Mouse (Mus musculus) MEL (cell line): ENCODE measurements around the gene Zfp777. TPM values are rescaled to one million over a fixed set of nuclear protein-coding genes. Genes with fewer than 3 reads are reported as not detected.

Experiments used
- DNase-seq: peaks from one replicate; pipeline ENCODE4 v3.0.0; 2011; ENCODE audit warnings: low read depth, low spot score
- H3K27ac ChIP-seq: 2 replicates; pipeline ENCODE4 v1.5.1; 2012; ENCODE audit warnings: low read depth, mild to moderate bottlenecking, control low read depth, low read length, moderate library complexity; ENCODE audit not compliant: control insufficient read depth
- H3K27me3 ChIP-seq, 2 experiments: fragments of 150-350 bp in 1 of 2; sonication (generic) in 1 of 2; 2 replicates each; pipeline ENCODE4 v1.6.1; 2012; ENCODE audit warnings: low read length in 2 of 2, mild to moderate bottlenecking in 2 of 2, improper control_type of control experiment in 1 of 2, moderate library complexity in 1 of 2; ENCODE audit not compliant: insufficient read depth in 2 of 2, control insufficient read depth in 1 of 2
- H3K36me3 ChIP-seq, 2 experiments: 2 replicates each; pipeline ENCODE4 v1.6.1; 2012 to 2014; ENCODE audit warnings: low read length in 2 of 2, improper control_type of control experiment in 1 of 2, inconsistent platforms in 1 of 2, mild to moderate bottlenecking in 1 of 2; ENCODE audit not compliant: insufficient read depth in 2 of 2, control insufficient read depth in 1 of 2
- H3K4me1 ChIP-seq, 2 experiments: fragments of 150-350 bp in 1 of 2; sonication (generic) in 1 of 2; 2 replicates each; pipeline ENCODE4 v1.6.1; 2012; ENCODE audit warnings: low read length in 2 of 2, improper control_type of control experiment in 1 of 2, mild to moderate bottlenecking in 1 of 2; ENCODE audit not compliant: insufficient read depth in 2 of 2, control insufficient read depth in 1 of 2
- H3K4me3 ChIP-seq, 2 experiments: fragments of 150-350 bp in 1 of 2; sonication (generic) in 1 of 2; 2 replicates each; pipeline ENCODE4 v1.5.1; 2012; ENCODE audit warnings: low read depth in 2 of 2, low read length in 2 of 2, mild to moderate bottlenecking in 2 of 2, moderate library complexity in 2 of 2, control low read depth in 1 of 2, improper control_type of control experiment in 1 of 2; ENCODE audit not compliant: control insufficient read depth in 1 of 2, insufficient read depth in 1 of 2
- H3K79me2 ChIP-seq: 2 replicates; pipeline ENCODE4 v1.6.1; 2012; ENCODE audit warnings: mild to moderate bottlenecking, low read length, moderate library complexity; ENCODE audit not compliant: control insufficient read depth, poor library complexity, insufficient read depth
- H3K9ac ChIP-seq: 2 replicates; pipeline ENCODE4 v1.6.1; 2012; ENCODE audit warnings: low read depth, mild to moderate bottlenecking, control low read depth, low read length, moderate library complexity; ENCODE audit not compliant: control insufficient read depth, poor library complexity, severe bottlenecking
- H3K9me3 ChIP-seq: fragments of 150-350 bp; sonication (generic); replicated peaks from 2 replicates; pipeline ENCODE4 v1.6.1; 2012; ENCODE audit warnings: mild to moderate bottlenecking, low read length, improper control_type of control experiment, moderate library complexity; ENCODE audit not compliant: insufficient read depth
- BHLHE40 ChIP-seq: IDR thresholded peaks from 2 replicates; pipeline ENCODE4 v1.6.1; 2012; ENCODE audit warnings: low read depth, mild to moderate bottlenecking, inconsistent platforms, low read length, improper control_type of control experiment, borderline replicate concordance
- CHD1 ChIP-seq: IDR thresholded peaks from 2 replicates; pipeline ENCODE4 v1.6.1; 2012; ENCODE audit warnings: low read depth, mild to moderate bottlenecking, inconsistent platforms, low read length, improper control_type of control experiment
- CHD2 ChIP-seq: IDR thresholded peaks from 2 replicates; pipeline ENCODE4 v1.6.1; 2011; ENCODE audit warnings: low read length, improper control_type of control experiment
- E2F4 ChIP-seq: IDR thresholded peaks from 2 replicates; pipeline ENCODE4 v1.6.1; 2011; ENCODE audit warnings: low read depth, low read length, improper control_type of control experiment, borderline replicate concordance
- ELF1 ChIP-seq: IDR thresholded peaks from 2 replicates; pipeline ENCODE4 v1.6.1; 2014; ENCODE audit warnings: low read depth, mild to moderate bottlenecking, inconsistent platforms, low read length, improper control_type of control experiment, moderate library complexity
- EP300 ChIP-seq, 2 experiments: IDR thresholded peaks; 2 replicates each; pipeline ENCODE4 v1.6.1; 2011; ENCODE audit warnings: improper control_type of control experiment in 2 of 2, low read length in 2 of 2, low read depth in 1 of 2, mild to moderate bottlenecking in 1 of 2
- ETS1 ChIP-seq: IDR thresholded peaks from 2 replicates; pipeline ENCODE4 v1.6.1; 2012; ENCODE audit warnings: low read depth, mild to moderate bottlenecking, inconsistent platforms, low read length, improper control_type of control experiment, moderate library complexity
- GABPA ChIP-seq: IDR thresholded peaks from 2 replicates; pipeline ENCODE4 v1.6.1; 2012; ENCODE audit warnings: low read depth, mild to moderate bottlenecking, inconsistent platforms, low read length, improper control_type of control experiment, moderate library complexity
- HCFC1 ChIP-seq: IDR thresholded peaks from 2 replicates; pipeline ENCODE4 v1.6.1; 2012; ENCODE audit warnings: low read depth, mild to moderate bottlenecking, inconsistent platforms, low read length, improper control_type of control experiment, moderate library complexity
- KAT2A ChIP-seq: conservative IDR thresholded peaks from 2 replicates; pipeline ENCODE4 v1.6.1; 2012; ENCODE audit warnings: low read depth, low read length, improper control_type of control experiment, inconsistent platforms
- MAFK ChIP-seq: IDR thresholded peaks from 2 replicates; pipeline ENCODE4 v1.6.1; 2011; ENCODE audit warnings: low read depth, mild to moderate bottlenecking, low read length, improper control_type of control experiment, borderline replicate concordance
- MAX ChIP-seq: IDR thresholded peaks from 2 replicates; pipeline ENCODE4 v1.6.1; 2011; ENCODE audit warnings: low read length, improper control_type of control experiment
- MAZ ChIP-seq: IDR thresholded peaks from 2 replicates; pipeline ENCODE4 v1.6.1; 2012; ENCODE audit warnings: low read depth, mild to moderate bottlenecking, inconsistent platforms, low read length, improper control_type of control experiment
- MEF2A ChIP-seq: IDR thresholded peaks from 2 replicates; pipeline ENCODE4 v1.6.1; 2014; ENCODE audit warnings: low read depth, mild to moderate bottlenecking, inconsistent platforms, low read length, improper control_type of control experiment; ENCODE audit not compliant: poor library complexity, insufficient replicate concordance, severe bottlenecking; ENCODE audit errors: extremely low read depth
- MYB ChIP-seq: IDR thresholded peaks from 2 replicates; pipeline ENCODE4 v1.6.1; 2011; ENCODE audit warnings: mild to moderate bottlenecking, low read depth, low read length, improper control_type of control experiment
- MYC ChIP-seq: IDR thresholded peaks from 2 replicates; pipeline ENCODE4 v1.6.1; 2011; ENCODE audit warnings: low read depth, mild to moderate bottlenecking, low read length, improper control_type of control experiment, moderate library complexity
- NRF1 ChIP-seq: IDR thresholded peaks from 2 replicates; pipeline ENCODE4 v1.6.1; 2014; ENCODE audit warnings: low read depth, mild to moderate bottlenecking, inconsistent platforms, low read length, improper control_type of control experiment, moderate library complexity; ENCODE audit not compliant: poor library complexity, insufficient read depth, severe bottlenecking
- POLR2AphosphoS2 ChIP-seq: IDR thresholded peaks from 2 replicates; pipeline ENCODE4 v1.6.1; 2011; ENCODE audit warnings: low read length, improper control_type of control experiment
- POLR2AphosphoS5 ChIP-seq: IDR thresholded peaks from 2 replicates; pipeline ENCODE4 v1.6.1; 2012; ENCODE audit warnings: low read depth, borderline replicate concordance, mild to moderate bottlenecking, inconsistent platforms, low read length, moderate library complexity, mixed read lengths
- RAD21 ChIP-seq: IDR thresholded peaks from 2 replicates; pipeline ENCODE4 v1.6.1; 2011; ENCODE audit warnings: mild to moderate bottlenecking, low read depth, low read length, improper control_type of control experiment
- RCOR1 ChIP-seq: IDR thresholded peaks from 2 replicates; pipeline ENCODE4 v1.6.1; 2012; ENCODE audit warnings: low read depth, mild to moderate bottlenecking, inconsistent platforms, low read length, improper control_type of control experiment
- SIN3A ChIP-seq: IDR thresholded peaks from 2 replicates; pipeline ENCODE4 v1.6.1; 2012; ENCODE audit warnings: low read length, improper control_type of control experiment, inconsistent platforms
- SMC3 ChIP-seq: IDR thresholded peaks from 2 replicates; pipeline ENCODE4 v1.6.1; 2011; ENCODE audit warnings: low read depth, low read length, improper control_type of control experiment
- TAL1 ChIP-seq: IDR thresholded peaks from 2 replicates; pipeline ENCODE4 v1.6.1; 2012; ENCODE audit warnings: mild to moderate bottlenecking, inconsistent platforms, low read length, moderate library complexity, mixed read lengths
- TBP ChIP-seq: IDR thresholded peaks from 2 replicates; pipeline ENCODE4 v1.8.0; 2011; ENCODE audit warnings: low read depth, low read length, improper control_type of control experiment
- UBTF ChIP-seq: IDR thresholded peaks from 2 replicates; pipeline ENCODE4 v1.6.1; 2012; ENCODE audit warnings: low read depth, mild to moderate bottlenecking, inconsistent platforms, low read length, improper control_type of control experiment, moderate library complexity, borderline replicate concordance; ENCODE audit not compliant: insufficient read depth
- USF1 ChIP-seq: IDR thresholded peaks from 2 replicates; pipeline ENCODE4 v1.6.1; 2014; ENCODE audit warnings: low read depth, mild to moderate bottlenecking, inconsistent platforms, low read length, improper control_type of control experiment, moderate library complexity
- ZC3H11A ChIP-seq: IDR thresholded peaks from 2 replicates; pipeline ENCODE4 v1.6.1; 2012; ENCODE audit warnings: low read depth, mild to moderate bottlenecking, inconsistent platforms, low read length, improper control_type of control experiment
- ZKSCAN1 ChIP-seq: IDR thresholded peaks from 2 replicates; pipeline ENCODE4 v1.6.1; 2012; ENCODE audit warnings: low read depth, mild to moderate bottlenecking, inconsistent platforms, low read length, improper control_type of control experiment, moderate library complexity
- ZMIZ1 ChIP-seq: IDR thresholded peaks from 2 replicates; pipeline ENCODE4 v1.6.1; 2012; ENCODE audit warnings: low read depth, mild to moderate bottlenecking, inconsistent platforms, low read length, improper control_type of control experiment, moderate library complexity
- ZNF384 ChIP-seq: IDR thresholded peaks from 2 replicates; pipeline ENCODE4 v1.6.1; 2012; ENCODE audit warnings: low read depth, mild to moderate bottlenecking, inconsistent platforms, low read length, improper control_type of control experiment
- polyA plus RNA-seq, 2 experiments: library from polyadenylated mRNA; stranded (reverse) in 1 of 2; unstranded in 1 of 2; fragments of >175 nt in 1 of 2; fragments of >200 nt in 1 of 2; gene quantifications; 2 replicates each; pipeline versions ENCODE4 v1.2.1 to v1.2.4; 2012; ENCODE audit warnings: low replicate concordance in 2 of 2, low read depth in 1 of 2; ENCODE audit not compliant: insufficient read length in 2 of 2, insufficient read depth in 1 of 2, missing spikeins in 1 of 2
- total RNA-seq: library from RNA; depleted of rRNA; stranded (reverse); fragments of 300-350 nt; gene quantifications from 2 replicates; pipeline ENCODE4 v1.2.3, GENCODE M21; 2012

Gene Zfp777
- total and polyA plus RNA-seq, 3 experiments: 20.4 to 32.4 TPM; not detected in 1

GRCm38 (mm10) chr6:47983936-47984335 lies 64.8 kb downstream of the Zfp777 start:
- Histone ChIP-seq H3K4me1 (no peaks in the 10 kb centered on the region), H3K4me3 (no peak overlapping the region), H3K9ac (no peak overlapping the region), H3K79me2 (no peaks in the 10 kb centered on the region), H3K36me3 (no peaks in the 10 kb centered on the region), H3K27ac (no peak overlapping the region), H3K9me3 (no peaks in the 10 kb centered on the region), H3K27me3 (peaks cover 5 to 12% of the 10 kb centered on the region in 2 experiments)
- TF ChIP-seq TAL1 (no peak), GABPA (no peak), MAZ (no peak), SIN3A (no peak), TBP (no peak), ZMIZ1 (no peak), CHD2 (no peak), MAFK (no peak)
- DNase-seq: no peak

GRCm38 (mm10) chr6:47978897-47979368 lies 69.8 kb downstream of the Zfp777 start:
- Histone ChIP-seq H3K9me3 (no peaks in the 10 kb centered on the region), H3K27me3 (peaks cover 0 to 3% of the 10 kb centered on the region in 2 experiments; a peak in 2 of 4 replicates), H3K9ac (no peak overlapping the region), H3K4me3 (no peak overlapping the region), H3K79me2 (no peaks in the 10 kb centered on the region), H3K4me1 (no peaks in the 10 kb centered on the region; a peak in 1 of 4 replicates), H3K27ac (no peak overlapping the region), H3K36me3 (0 out of 4 replicates have a peak, but pooled peaks cover 0 to 2% of the 10 kb centered on the region in 2 experiments)
- peak; percentile 89 for DNase-seq
- no peak for TF ChIP-seq ZKSCAN1
- TF ChIP-seq ZNF384: peak; percentile 78
- no peak for TF ChIP-seq NRF1
- no peak for TF ChIP-seq BHLHE40
- TF ChIP-seq MAFK: peak; percentile 98
- no peak for TF ChIP-seq POLR2AphosphoS5
- TF ChIP-seq POLR2AphosphoS2: no peak
- no peak for TF ChIP-seq RCOR1
- no peak; the same call in 1 of the 2 replicates for TF ChIP-seq ETS1
- TF ChIP-seq MEF2A: no peak
- TF ChIP-seq EP300 (IDR thresholded peaks at IDR 0.05; ENCODE audit: low read depth in 1 of 2, low read length in 2 of 2): no peak
- TF ChIP-seq UBTF: no peak
- TF ChIP-seq HCFC1: peak; percentile 46; the same call in 1 of the 2 replicates
- TF ChIP-seq CHD1: no peak
- no peak for TF ChIP-seq USF1
- TF ChIP-seq SIN3A: 0 out of 2 replicates have a peak, but pooled peaks have one; percentile 22
- peak; percentile 45 for TF ChIP-seq RAD21
- no peak for TF ChIP-seq ZC3H11A
- TF ChIP-seq MAX: no peak
- TF ChIP-seq E2F4: no peak; the same call in 1 of the 2 replicates
- no peak for TF ChIP-seq MYB
- TF ChIP-seq MYC: no peak
- TF ChIP-seq KAT2A: peak; percentile 57; the same call in 1 of the 2 replicates
- peak; percentile 61 for TF ChIP-seq SMC3
- TF ChIP-seq ELF1: peak; percentile 70; the same call in 1 of the 2 replicates
- peak; percentile 100 for TF ChIP-seq TBP
- no peak for TF ChIP-seq CHD2
